Mouse (Mus musculus): ENCODE data around the gene Cdc25a.
A peak's percentile ranks its signal among the peaks of the same experiment; 100 is the strongest.

The Cdc25a gene

DNA sequence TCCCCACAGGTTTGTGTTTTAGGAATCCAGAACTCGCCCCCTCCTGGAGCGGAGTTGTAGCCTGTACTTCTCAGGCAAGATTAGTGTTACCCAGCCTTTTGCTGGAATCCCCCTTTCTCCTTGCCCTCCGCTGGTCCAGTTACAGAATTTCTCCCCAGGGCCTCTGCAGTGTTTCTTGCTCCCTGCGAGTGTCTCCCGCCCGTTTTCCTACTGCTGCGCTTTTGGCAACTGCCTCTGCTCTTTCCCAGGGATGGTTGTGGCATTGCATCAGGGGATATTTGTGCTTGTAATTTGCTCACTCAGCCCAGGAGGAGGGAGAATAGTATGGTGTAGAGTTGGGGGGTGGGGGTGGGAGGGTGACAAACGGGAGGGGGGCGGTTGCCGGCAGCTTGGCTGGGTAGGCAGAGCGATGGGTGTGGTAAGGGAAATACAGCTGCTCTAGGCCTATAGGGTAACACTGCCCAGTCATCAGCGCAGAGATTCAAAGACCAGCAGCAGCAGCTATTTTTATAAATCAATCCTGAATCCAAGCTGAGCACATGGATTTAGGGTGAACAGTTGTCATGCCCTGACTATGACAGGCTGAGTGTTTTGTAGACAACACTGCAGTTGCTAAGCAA, 57.5 kb downstream of the Cdc25a start:
- DNase-seq: peak; percentile 6 to 7

- no peak for DNase-seq
Observed at GRCm38 (mm10) chr9:109939401-109939800, 64.0 kb downstream of the Cdc25a start.

GRCm38 (mm10) chr9:109942796-109943195, 67.4 kb downstream of the Cdc25a start:
- DNase-seq: no peak

Measured in thymus, postnatal 36 days (tissue).